Comparison of ENCODE assay signal across 9 mouse cellular contexts in genomic region chr13:4281471-4282412, GRCm38 (mm10). TPM values are rescaled to one million over a fixed set of nuclear protein-coding genes. Genes with fewer than 3 reads are reported as not detected.
DNase-seq lines count a peak whose midpoint lies in the region; ATAC-seq and TF ChIP-seq lines count a peak whose summit lies in the region.
"Had no signal": no experiment of that assay in that cellular context is flagged by ENCODE, and none has a peak within 500 bp of the region (broad histone marks: within the 10 kb centered on the region; RNA-seq: fewer than 3 reads in every experiment).

No protein-coding gene starts in this region.

- WGBS in liver, adult 2 months, result 38% methylated on average over 7 of the region's 7 CpGs
- 37% methylated on average over 7 of the region's 7 CpGs for whole genome bisulfite sequencing in forebrain, postnatal 0 days
- WGBS in kidney, embryonic 15.5 days, result 38% methylated on average over 7 of the region's 7 CpGs

- peaks cover 8% of the 10 kb centered on the region; the same call in 1 of the 2 replicates for H3K4me1 ChIP-seq in liver, adult 2 months (ENCODE audit: control insufficient read depth, insufficient read depth, low read length)
- H3K4me1 ChIP-seq in forebrain, postnatal 0 days (ENCODE audit: insufficient read depth), result no peaks in the 10 kb centered on the region
- 0 out of 2 replicates have a peak, but pooled peaks cover 6% of the 10 kb centered on the region for H3K4me1 ChIP-seq in kidney, embryonic 15.5 days

- peaks cover 9% of the 10 kb centered on the region; the same call in 1 of the 2 replicates for H3K79me2 ChIP-seq in liver, adult 2 months (ENCODE audit: control insufficient read depth, insufficient read depth, low read length)

- no peak overlapping the region for H3K4me3 ChIP-seq in liver, adult 2 months (ENCODE audit: insufficient read depth, low read depth, low read length)
- H3K4me3 ChIP-seq in forebrain, postnatal 0 days (ENCODE audit: low read depth, low read length), result no peak overlapping the region
- no peak overlapping the region for H3K4me3 ChIP-seq in kidney, embryonic 15.5 days (replicated peaks)

- no peak overlapping the region for H3K27ac ChIP-seq in liver, adult 2 months (replicated peaks; ENCODE audit: insufficient read depth, low read depth, low read length)
- H3K27ac ChIP-seq in forebrain, postnatal 0 days (ENCODE audit: low read depth, low read length), result no peak overlapping the region
- H3K27ac ChIP-seq in kidney, embryonic 15.5 days, result no peak overlapping the region

- peak; percentile 58 for DNase-seq in liver, adult 2 months (ENCODE audit: extremely low read depth, low read depth, low spot score)
- DNase-seq in liver (no peak), R1 (ENCODE audit: low read depth, low spot score) (peak; percentile 49)
- DNase-seq in forebrain, postnatal 0 days, result peak; percentile 70
- DNase-seq in lung, postnatal 14 days, result peak; percentile 45
- DNase-seq in right cerebral cortex, postnatal 25 days, result peak; percentile 8

- no peak overlapping the region for H3K4me2 ChIP-seq in forebrain, postnatal 0 days (ENCODE audit: low read depth)
- no peak overlapping the region for H3K4me2 ChIP-seq in kidney, embryonic 15.5 days

- no peaks in the 10 kb centered on the region for H3K27me3 ChIP-seq in liver, adult 2 months (ENCODE audit: control insufficient read depth, insufficient read depth, low read length)
- no peaks in the 10 kb centered on the region for H3K27me3 ChIP-seq in forebrain, postnatal 0 days (ENCODE audit: insufficient read depth, low read length)
- H3K27me3 ChIP-seq in kidney, embryonic 15.5 days, result no peaks in the 10 kb centered on the region

- H3K9ac ChIP-seq in liver, adult 2 months (ENCODE audit: low read depth, low read length), result no peak overlapping the region
- H3K9ac ChIP-seq in forebrain, postnatal 0 days, result no peak overlapping the region
- no peak overlapping the region for H3K9ac ChIP-seq in kidney, embryonic 15.5 days

- peak; percentile 77 for ATAC-seq in forebrain, postnatal 0 days
- ATAC-seq in kidney, embryonic 15.5 days (replicated peaks; ENCODE audit: low FRiP score), result peak; percentile 76
- no peak for ATAC-seq in erythroblast, adult 5-6 weeks (replicated peaks; ENCODE audit: low FRiP score, poor library complexity, severe bottlenecking)

- H3K36me3 ChIP-seq in liver, adult 2 months (ENCODE audit: control insufficient read depth, insufficient read depth, low read length), result no peaks in the 10 kb centered on the region
- H3K36me3 ChIP-seq in forebrain, postnatal 0 days (ENCODE audit: insufficient read depth), result no peaks in the 10 kb centered on the region
- no peaks in the 10 kb centered on the region for H3K36me3 ChIP-seq in kidney, embryonic 15.5 days

- TF ChIP-seq POLR2A in liver, adult 2 months (IDR thresholded peaks at IDR 0.05; ENCODE audit: extremely low read depth, insufficient read depth, low read length), result no peak

- peak; percentile 23; the same call in 1 of the 2 replicates for TF ChIP-seq CTCF in liver, adult 2 months (IDR thresholded peaks at IDR 0.05; ENCODE audit: low read depth, low read length)
- TF ChIP-seq CTCF in forebrain, postnatal 0 days (IDR thresholded peaks at IDR 0.05; ENCODE audit: low read depth), result peak; percentile 72

- H3K9me3 ChIP-seq in forebrain, postnatal 0 days (ENCODE audit: low read length), result no peaks in the 10 kb centered on the region
- H3K9me3 ChIP-seq in kidney, embryonic 15.5 days (replicated peaks), result no peaks in the 10 kb centered on the region

RNA-seq across cellular contexts. Expression of gene Akr1c12, which starts 2.5 kb away (rescaled TPM):
- total RNA-seq in liver, adult 2 months (2014; rRNA removed), result 97.7 and 125 TPM in 2 replicates
- polyA plus RNA-seq in liver, adult 2 months (2012; rRNA removed), result 21.0 and 22.8 TPM in 2 replicates
- total RNA-seq in forebrain, postnatal 0 days (2014; rRNA removed), result not detected in 2 replicates
- 0.22 and 0.52 TPM in 2 replicates for polyA plus RNA-seq in forebrain, postnatal 0 days (2015; fragmentation: Nextera tagmentation; extraction: Ambion mirVana)
- 2.1 and 2.3 TPM in 2 replicates for polyA plus RNA-seq in kidney, embryonic 15.5 days (2015; fragmentation: Nextera tagmentation; extraction: Ambion mirVana)
- total RNA-seq in erythroblast, adult 5-6 weeks (2015; ENCODE audit: low replicate concordance), result 1.2 TPM in 1 of 2 replicates, not detected in the other
- not detected in 2 replicates for total RNA-seq in erythroblast, adult 5-6 weeks (2017; ENCODE audit: low replicate concordance)
- total RNA-seq: layer of hippocampus, postnatal 36 days had no signal

RNA-seq across cellular contexts. Expression of gene Akr1c19, which starts 53.2 kb away (rescaled TPM):
- 182 and 199 TPM in 2 replicates for total RNA-seq in liver, adult 2 months (2014; rRNA removed)
- polyA plus RNA-seq in liver, adult 2 months (2012; rRNA removed), result 20.3 and 25.8 TPM in 2 replicates
- 5.3 and 8.5 TPM in 2 replicates for total RNA-seq in forebrain, postnatal 0 days (2014; rRNA removed)
- polyA plus RNA-seq in forebrain, postnatal 0 days (2015; fragmentation: Nextera tagmentation; extraction: Ambion mirVana), result 10.5 and 15.3 TPM in 2 replicates
- 33.4 and 34.6 TPM in 2 replicates for polyA plus RNA-seq in kidney, embryonic 15.5 days (2015; fragmentation: Nextera tagmentation; extraction: Ambion mirVana)
- total RNA-seq in erythroblast, adult 5-6 weeks (2015; ENCODE audit: low replicate concordance), result not detected in 2 replicates
- not detected in 2 replicates for total RNA-seq in erythroblast, adult 5-6 weeks (2017; ENCODE audit: low replicate concordance)
- total RNA-seq: layer of hippocampus, postnatal 36 days had no signal

Comparison
In these comparisons a context has a peak if more than half of its experiments do, and no peak if none do; other contexts are left out.
1. RNA of gene Akr1c12, which starts 2.5 kb away (total RNA-seq): 97.7 to 125 TPM in liver, adult 2 months; 1.2 TPM in erythroblast, adult 5-6 weeks and not detected in forebrain, postnatal 0 days; every median in the first group is over 10 times any median in the second.
2. RNA of gene Akr1c19, which starts 53.2 kb away (total RNA-seq): 182 to 199 TPM in liver, adult 2 months; 5.3 to 8.5 TPM in forebrain, postnatal 0 days and not detected in erythroblast, adult 5-6 weeks; every median in the first group is over 10 times any median in the second.